Mouse (Mus musculus) central nervous system, embryonic 18 days (tissue): Measurements from ENCODE around the gene Msrb1. TPM values are rescaled to one million over a fixed set of nuclear protein-coding genes. Genes with fewer than 3 reads are reported as not detected.

Experiments used
- polyA plus RNA-seq: library from polyadenylated mRNA; depleted of rRNA; stranded (reverse); fragments of >200 nt; gene quantifications from 2 replicates; pipeline ENCODE4 v1.2.3, GENCODE M21; 2012; rRNA removed

The Msrb1 gene
- polyA plus RNA-seq: 36.6 and 37.8 TPM in 2 replicates

DNA sequence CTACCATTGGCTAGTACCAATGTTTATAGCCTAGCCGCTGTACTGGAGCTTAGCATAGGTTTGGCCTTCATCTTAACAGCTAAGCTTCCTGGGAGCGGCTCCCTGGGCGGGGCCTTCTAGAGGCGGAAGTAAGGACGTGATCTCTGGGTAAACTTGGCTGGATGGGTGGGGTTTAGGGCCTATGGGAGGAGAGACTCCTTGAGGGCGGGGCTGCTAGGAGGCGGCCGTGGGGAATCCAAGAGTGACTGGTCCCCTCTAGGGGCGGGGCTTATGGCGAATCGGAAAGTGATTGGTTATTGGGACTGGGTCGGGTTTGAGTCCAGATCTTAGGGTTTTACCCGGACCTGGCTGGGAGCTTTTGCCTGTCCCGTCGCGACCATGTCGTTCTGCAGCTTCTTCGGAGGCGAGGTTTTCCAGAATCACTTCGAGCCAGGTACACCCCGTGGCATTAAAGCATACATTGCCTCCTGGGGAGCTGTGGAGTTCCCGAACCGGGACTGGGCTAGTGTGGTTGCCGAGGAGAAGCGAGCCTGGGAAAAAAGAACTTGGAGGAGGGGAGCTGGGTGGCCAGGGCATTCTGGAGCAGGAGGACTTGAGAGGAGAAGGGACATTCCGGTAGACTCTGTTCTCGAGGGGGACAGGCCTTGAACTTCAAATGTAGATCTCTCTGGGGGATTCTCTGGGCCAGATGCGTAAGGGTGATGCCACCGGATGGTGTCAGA is at the start of gene Msrb1:
Gene Msrb1 (plus strand): TSS at position 313 of the 722 bp plus-strand sequence.

DNA sequence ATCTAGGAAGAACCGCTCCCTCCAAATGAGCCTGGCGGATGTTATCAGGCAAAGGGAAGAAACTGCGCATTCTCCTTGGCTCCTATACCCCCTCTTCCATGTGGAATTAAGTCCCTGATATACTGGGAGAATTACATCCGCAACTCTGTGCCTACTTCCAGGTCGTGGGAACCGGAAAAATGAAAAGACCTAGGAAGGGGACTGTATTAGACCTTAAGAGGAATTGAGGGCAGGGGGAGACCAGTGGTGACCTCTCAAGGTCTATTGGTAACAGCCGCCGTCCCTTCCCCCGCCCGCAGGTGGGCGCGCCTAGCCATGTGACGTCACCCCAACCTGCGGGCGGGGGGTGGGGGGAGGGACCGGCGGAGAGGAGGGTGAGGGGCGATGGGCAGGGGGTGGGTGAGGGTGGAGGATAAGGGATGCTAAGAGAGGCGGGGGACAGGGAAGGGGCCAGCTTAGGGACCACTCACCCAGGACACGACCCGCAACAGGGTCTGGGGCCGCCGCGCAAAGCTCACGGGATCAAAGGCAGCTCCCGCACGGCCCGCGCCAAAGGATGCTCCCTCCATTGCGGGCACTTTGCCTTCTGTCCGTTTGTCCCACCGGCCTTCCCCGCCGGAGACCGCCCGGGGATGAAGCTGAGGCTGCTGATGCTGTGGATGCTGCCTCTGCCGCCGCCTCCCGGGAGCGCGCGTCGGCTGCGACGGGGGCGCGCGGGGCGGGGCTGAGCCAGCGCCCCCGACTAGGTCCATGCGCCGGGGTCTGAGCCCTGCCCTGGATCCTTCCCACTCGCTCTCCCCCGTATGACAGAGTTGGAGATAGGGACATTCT is 47.0 kb upstream of the Msrb1 start, which contains the start of gene Syngr3:
Gene Syngr3 (minus strand): TSS at position 705 of the 831 bp plus-strand sequence.

DNA sequence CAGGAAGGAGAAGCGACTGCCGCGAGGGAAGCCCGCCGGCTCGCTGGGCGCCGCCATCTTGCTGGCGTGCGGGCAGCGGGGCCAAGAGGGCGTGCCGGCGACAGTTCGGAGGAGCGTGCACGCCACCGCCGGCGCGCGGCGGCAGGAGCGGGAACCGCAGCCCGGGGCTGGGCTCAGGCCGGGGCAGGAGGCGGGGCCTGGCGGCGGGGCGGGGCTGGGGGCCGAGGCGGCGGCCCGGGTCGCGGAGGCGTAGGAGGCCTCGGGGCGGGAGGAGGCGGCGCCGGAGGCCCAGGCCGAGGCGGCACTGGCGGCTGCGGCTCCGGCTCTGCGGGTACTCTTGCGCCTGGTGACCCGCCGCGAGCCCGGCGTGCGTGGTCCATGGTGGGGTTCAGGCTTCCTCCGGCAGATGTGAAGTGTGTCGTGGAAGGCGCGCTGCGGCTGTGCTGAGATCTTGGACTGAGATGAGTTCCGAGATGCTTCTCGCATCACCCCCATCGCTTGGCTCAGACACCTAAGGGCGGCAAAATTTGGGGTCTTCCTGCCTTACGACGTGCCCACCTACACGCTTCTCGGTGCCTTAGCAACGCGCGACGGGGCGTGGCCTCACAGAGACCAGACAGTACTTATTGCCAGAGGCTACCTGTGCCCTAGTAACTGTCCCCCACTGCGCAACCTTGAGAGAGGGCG is 40.3 kb upstream of the Msrb1 start, which contains the start of the genes Gfer and Noxo1:
Gene Gfer (minus strand): TSS at position 146 of the 687 bp plus-strand sequence.
Gene Noxo1 (plus strand): TSS at position 224 of the 687 bp plus-strand sequence.

GRCm38 (mm10) chr17:24706982-24707800 is 29.3 kb upstream of the Msrb1 start, which contains the start of gene Tbl3:
Tbl3 (minus strand) TSS chr17:24707660.

GRCm38 (mm10) chr17:24717943-24718342 is 18.5 kb upstream of the Msrb1 start, which contains the start of the genes Rnf151 and Rps2:
Rnf151 (minus strand) TSS chr17:24718063.
Rps2 (plus strand) TSS chr17:24718116.

GRCm38 (mm10) chr17:24724184-24724583 is 12.3 kb upstream of the Msrb1 start, which contains the start of gene Ndufb10:
Ndufb10 (minus strand) TSS chr17:24724478.

GRCm38 (mm10) chr17:24727618-24728017 is 8.8 kb upstream of the Msrb1 start, which contains the start of gene Rpl3l:
Rpl3l (plus strand) TSS chr17:24727820.

GRCm38 (mm10) chr17:24752415-24753394 is 16.3 kb downstream of the Msrb1 start, which contains the start of gene Hs3st6:
Hs3st6 (plus strand) TSS chr17:24752988.

Other genes with a start within 250 kb of the Msrb1 start
- gene Caskin1, start 248.0 kb upstream of the Msrb1 start, polyA plus RNA-seq: 109 and 125 TPM in 2 replicates
- 317 and 344 TPM in 2 replicates for gene Traf7, start 208.7 kb upstream of the Msrb1 start, polyA plus RNA-seq
- gene Rab26, start 202.4 kb upstream of the Msrb1 start, polyA plus RNA-seq: 14.9 and 17.8 TPM in 2 replicates
- 72.1 and 73.5 TPM in 2 replicates for gene Pkd1, start 186.8 kb upstream of the Msrb1 start, polyA plus RNA-seq
- 152 and 155 TPM in 2 replicates for gene Tsc2, start 104.0 kb upstream of the Msrb1 start, polyA plus RNA-seq
- gene Nthl1, start 104.0 kb upstream of the Msrb1 start, polyA plus RNA-seq: 13.9 and 14.3 TPM in 2 replicates
- gene Slc9a3r2, start 86.3 kb upstream of the Msrb1 start, polyA plus RNA-seq: 48.9 and 51.1 TPM in 2 replicates
- 0.31 and 0.40 TPM in 2 replicates for gene Npw, start 78.2 kb upstream of the Msrb1 start, polyA plus RNA-seq
- gene Zfp598, start 67.0 kb upstream of the Msrb1 start, polyA plus RNA-seq: 73.8 and 74.1 TPM in 2 replicates
- 153 and 170 TPM in 2 replicates for gene Syngr3, start 46.7 kb upstream of the Msrb1 start, polyA plus RNA-seq
- 28.7 and 30.4 TPM in 2 replicates for gene Gfer, start 40.5 kb upstream of the Msrb1 start, polyA plus RNA-seq
- gene Noxo1, start 40.4 kb upstream of the Msrb1 start, polyA plus RNA-seq: 7.4 and 8.2 TPM in 2 replicates
- 63.2 and 66.6 TPM in 2 replicates for gene Tbl3, start 29.0 kb upstream of the Msrb1 start, polyA plus RNA-seq
- 0.28 TPM in 2 replicates for gene Rnf151, start 18.6 kb upstream of the Msrb1 start, polyA plus RNA-seq
- 1,636 and 1,660 TPM in 2 replicates for gene Rps2, start 18.5 kb upstream of the Msrb1 start, polyA plus RNA-seq
- gene Ndufb10, start 12.2 kb upstream of the Msrb1 start, polyA plus RNA-seq: 265 and 272 TPM in 2 replicates
- 0.08 and 0.35 TPM in 2 replicates for gene Rpl3l, start 8.8 kb upstream of the Msrb1 start, polyA plus RNA-seq
- gene Hs3st6, start 16.3 kb downstream of the Msrb1 start, polyA plus RNA-seq: 0.18 and 0.32 TPM in 2 replicates
- not detected in 2 replicates for gene Meiob, start 67.6 kb downstream of the Msrb1 start, polyA plus RNA-seq
- gene Hagh, start 103.5 kb downstream of the Msrb1 start, polyA plus RNA-seq: 53.3 and 54.8 TPM in 2 replicates
- gene Fahd1, start 113.7 kb downstream of the Msrb1 start, polyA plus RNA-seq: 17.5 and 18.2 TPM in 2 replicates
- 0.04 TPM in 2 replicates for gene Igfals, start 129.4 kb downstream of the Msrb1 start, polyA plus RNA-seq
- 24.0 and 25.9 TPM in 2 replicates for gene Nubp2, start 149.7 kb downstream of the Msrb1 start, polyA plus RNA-seq
- gene Spsb3, start 150.0 kb downstream of the Msrb1 start, polyA plus RNA-seq: 86.4 and 94.7 TPM in 2 replicates
- 33.9 and 36.5 TPM in 2 replicates for gene Eme2, start 158.4 kb downstream of the Msrb1 start, polyA plus RNA-seq
- gene Mrps34, start 158.5 kb downstream of the Msrb1 start, polyA plus RNA-seq: 97.2 and 101 TPM in 2 replicates
- 78.7 and 90.5 TPM in 2 replicates for gene Nme3, start 159.9 kb downstream of the Msrb1 start, polyA plus RNA-seq
- 223 and 233 TPM in 2 replicates for gene Mapk8ip3, start 200.3 kb downstream of the Msrb1 start, polyA plus RNA-seq
- 43.2 and 49.2 TPM in 2 replicates for gene Jpt2, start 224.0 kb downstream of the Msrb1 start, polyA plus RNA-seq